Mouse (Mus musculus): Measurements from ENCODE around the gene Ift122.

The Ift122 gene

GRCm38 (mm10) chr6:115853091-115853813 is at the start of gene Ift122, which contains the start of gene Mbd4:
TSS of gene Ift122 (plus strand) at chr6:115853470.
TSS of gene Mbd4 (minus strand) at chr6:115853371.
- peak; percentile 100 for DNase-seq (ENCODE audit: inconsistent ontology term)

GRCm38 (mm10) chr6:115803541-115804382 is 49.5 kb upstream of the Ift122 start:
- peak; percentile 68 for DNase-seq (ENCODE audit: inconsistent ontology term)

GRCm38 (mm10) chr6:115804432-115805192 is 48.7 kb upstream of the Ift122 start:
- no peak for DNase-seq (ENCODE audit: inconsistent ontology term)

- DNase-seq (ENCODE audit: inconsistent ontology term): peak; percentile 32
Measured at GRCm38 (mm10) chr6:115807464-115808195, 45.6 kb upstream of the Ift122 start.

GRCm38 (mm10) chr6:115808196-115808487 is 45.1 kb upstream of the Ift122 start:
- no peak for DNase-seq (ENCODE audit: inconsistent ontology term)

- DNase-seq (ENCODE audit: inconsistent ontology term): peak; percentile 99
Measured at GRCm38 (mm10) chr6:115808488-115809231, 44.6 kb upstream of the Ift122 start, which contains the start of gene Rpl32. TSS of gene Rpl32 (minus strand) at chr6:115808747.

GRCm38 (mm10) chr6:115811606-115812005 is 41.7 kb upstream of the Ift122 start:
- DNase-seq (ENCODE audit: inconsistent ontology term): no peak

- peak; percentile 80 for DNase-seq (ENCODE audit: inconsistent ontology term)
Measured at GRCm38 (mm10) chr6:115814104-115814503, 39.2 kb upstream of the Ift122 start.

GRCm38 (mm10) chr6:115815041-115815440 is 38.2 kb upstream of the Ift122 start:
- DNase-seq (ENCODE audit: inconsistent ontology term): no peak

- DNase-seq (ENCODE audit: inconsistent ontology term): no peak
Measured at GRCm38 (mm10) chr6:115818129-115818528, 35.1 kb upstream of the Ift122 start.

- no peak for DNase-seq (ENCODE audit: inconsistent ontology term)
Measured at GRCm38 (mm10) chr6:115821216-115821993, 31.9 kb upstream of the Ift122 start.

GRCm38 (mm10) chr6:115823850-115824464 is 29.3 kb upstream of the Ift122 start:
- peak; percentile 69 for DNase-seq (ENCODE audit: inconsistent ontology term)

GRCm38 (mm10) chr6:115830779-115831601 is 22.3 kb upstream of the Ift122 start:
- DNase-seq (ENCODE audit: inconsistent ontology term): no peak

- no peak for DNase-seq (ENCODE audit: inconsistent ontology term)
Measured at GRCm38 (mm10) chr6:115832152-115832850, 21.0 kb upstream of the Ift122 start.

GRCm38 (mm10) chr6:115833861-115834260 is 19.4 kb upstream of the Ift122 start:
- DNase-seq (ENCODE audit: inconsistent ontology term): peak; percentile 91

GRCm38 (mm10) chr6:115838161-115838597 is 15.1 kb upstream of the Ift122 start, which contains the start of gene Efcab12:
TSS of gene Efcab12 (minus strand) at chr6:115838412.
- peak; percentile 81 for DNase-seq (ENCODE audit: inconsistent ontology term)

- DNase-seq (ENCODE audit: inconsistent ontology term): no peak
Measured at GRCm38 (mm10) chr6:115838745-115839144, 14.5 kb upstream of the Ift122 start.

- no peak for DNase-seq (ENCODE audit: inconsistent ontology term)
Measured at GRCm38 (mm10) chr6:115845006-115845405, 8.3 kb upstream of the Ift122 start.
